Mouse (Mus musculus): ENCODE results near the gene Actn4. TPM values are rescaled to one million over a fixed set of nuclear protein-coding genes. Genes with fewer than 3 reads are reported as not detected.
A peak's percentile ranks its signal among the peaks of the same experiment; 100 is the strongest.

Actn4 gene
- polyA plus RNA-seq (2016; fragmentation: Nextera tagmentation; extraction: Ambion mirVana), result 216 and 245 TPM in 2 replicates

DNA sequence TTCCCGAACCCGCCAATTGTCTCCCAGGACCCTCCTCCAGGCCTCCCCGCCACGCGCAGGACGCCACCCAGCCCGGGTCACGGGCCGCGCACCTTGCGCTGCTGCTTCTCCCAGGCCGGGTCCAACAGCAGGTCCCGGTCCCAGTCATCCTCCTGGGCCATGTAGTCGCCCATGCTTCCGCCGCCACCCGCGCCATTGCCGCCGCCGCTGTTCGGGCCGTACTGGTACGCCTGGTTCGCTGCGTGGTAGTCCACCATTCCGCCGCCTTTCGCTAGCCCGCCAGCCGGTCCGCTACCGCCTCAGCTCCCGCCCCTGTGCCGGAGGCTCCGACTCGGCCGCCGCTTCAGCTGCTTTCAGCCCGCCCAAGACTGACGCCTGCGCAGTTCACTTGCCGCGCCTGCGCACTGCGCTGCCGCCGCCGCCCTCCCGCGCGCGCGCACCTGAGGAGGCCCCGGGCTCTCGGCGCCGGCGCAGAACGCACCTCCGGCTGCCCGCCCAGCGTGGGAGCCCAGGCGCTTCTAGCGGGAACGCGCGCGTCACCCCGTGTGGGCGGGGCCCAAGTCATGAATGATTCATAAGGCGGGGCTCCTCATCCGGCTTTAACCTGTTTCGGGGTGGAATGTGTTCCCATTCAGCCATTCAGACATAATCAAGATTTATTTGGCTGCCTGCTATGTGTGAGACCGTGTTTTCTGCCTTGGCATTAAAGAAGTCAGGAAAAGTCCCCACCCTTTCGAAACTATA is at the start of gene Actn4:
TSS of gene Actn4 (minus strand) at position 414 of the 744 bp plus-strand sequence.
- peak within 1 kb of the TSS; percentile 94 for H3K4me3 ChIP-seq
- WGBS, result under 1% methylated on average over 76 of the region's 76 CpGs
- peaks cover 55% of the 10 kb centered on the region for H3K4me1 ChIP-seq (replicated peaks)
- peak; percentile 98 for DNase-seq (ENCODE audit: low spot score)
- H3K36me3 ChIP-seq, result peaks cover 4% of the 10 kb centered on the region; the same call in 1 of the 2 replicates
- peak within 1 kb of the TSS; percentile 95 for H3K27ac ChIP-seq
- H3K27me3 ChIP-seq (ENCODE audit: insufficient read depth, poor library complexity, severe bottlenecking), result no peaks in the 10 kb centered on the region
- H3K9me3 ChIP-seq, result no peaks in the 10 kb centered on the region

GRCm38 (mm10) chr7:29008714-29009113 is 46.6 kb upstream of the Actn4 start:
- 84% methylated on average over 9 of the region's 9 CpGs for whole genome bisulfite sequencing

GRCm38 (mm10) chr7:29008171-29008570 is 46.0 kb upstream of the Actn4 start:
- Histone ChIP-seq H3K27me3 (ENCODE audit: insufficient read depth, poor library complexity, severe bottlenecking) (no peaks in the 10 kb centered on the region), H3K4me3 (no peak overlapping the region), H3K36me3 (no peaks in the 10 kb centered on the region), H3K9me3 (no peaks in the 10 kb centered on the region), H3K4me1 (replicated peaks) (no peaks in the 10 kb centered on the region), H3K27ac (no peak overlapping the region)
- WGBS, result 96% methylated on average over 10 of the region's 10 CpGs
- DNase-seq (ENCODE audit: low spot score), result no peak

More at GRCm38 (mm10) chr7:29008714-29009113, 46.6 kb upstream of the Actn4 start:
- H3K27me3 ChIP-seq (ENCODE audit: insufficient read depth, poor library complexity, severe bottlenecking), result no peaks in the 10 kb centered on the region
- H3K4me1 ChIP-seq (replicated peaks), result no peaks in the 10 kb centered on the region
- no peak overlapping the region for H3K4me3 ChIP-seq
- no peaks in the 10 kb centered on the region for H3K9me3 ChIP-seq
- H3K36me3 ChIP-seq, result no peaks in the 10 kb centered on the region
- no peak for DNase-seq (ENCODE audit: low spot score)
- H3K27ac ChIP-seq, result no peak overlapping the region

DNA sequence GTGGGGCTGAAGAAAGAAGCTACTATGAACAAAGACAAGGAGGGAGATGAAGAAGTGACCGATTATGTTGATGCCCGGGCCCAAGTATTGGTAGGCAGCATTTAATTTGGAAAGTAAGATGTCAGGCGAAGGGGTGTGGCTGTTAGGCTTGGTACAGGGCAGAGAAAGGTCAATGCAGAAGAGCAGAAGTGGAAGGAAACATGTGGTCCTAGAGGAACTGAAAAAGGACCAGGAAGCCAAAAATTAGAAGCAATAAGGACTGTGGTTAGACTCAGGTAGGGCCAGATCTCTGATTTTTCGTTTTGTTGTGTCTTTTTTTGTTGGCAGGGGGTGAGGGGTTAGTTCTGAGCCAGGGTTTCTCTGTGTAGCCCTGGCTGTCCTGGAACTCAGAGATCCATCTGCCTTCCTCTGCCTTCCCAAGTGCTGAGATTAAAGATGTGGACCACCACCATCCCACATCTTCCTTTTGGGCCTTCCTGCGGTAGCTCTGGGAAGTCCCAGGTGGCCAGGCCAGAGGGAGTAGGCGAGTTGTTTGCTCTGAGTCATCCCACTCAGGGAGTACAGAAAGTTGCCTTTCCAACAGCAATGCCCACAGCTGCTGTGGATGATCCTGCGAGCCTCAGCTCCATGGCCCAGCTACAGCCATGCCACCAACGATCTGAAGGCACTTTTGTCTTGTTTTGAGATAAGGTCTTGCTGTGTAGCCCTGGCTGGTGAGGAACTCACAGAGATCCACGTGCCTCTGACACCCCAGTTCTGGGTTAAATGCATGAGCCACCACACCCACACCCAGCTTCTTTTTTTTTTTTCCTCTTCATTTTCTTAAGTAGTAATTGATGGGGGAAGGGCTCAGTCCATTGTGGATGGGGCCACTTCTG is 45.3 kb upstream of the Actn4 start:
- Histone ChIP-seq H3K9me3 (no peaks in the 10 kb centered on the region), H3K27me3 (ENCODE audit: insufficient read depth, poor library complexity, severe bottlenecking) (peaks cover under 1% of the 10 kb centered on the region), H3K27ac (no peak overlapping the region), H3K4me3 (no peak overlapping the region), H3K4me1 (replicated peaks) (no peaks in the 10 kb centered on the region), H3K36me3 (no peaks in the 10 kb centered on the region)
- WGBS, result 84% methylated on average over 9 of the region's 9 CpGs
- DNase-seq (ENCODE audit: low spot score), result no peak

- Histone ChIP-seq H3K27ac (peak overlapping the region; percentile 87), H3K4me3 (peak overlapping the region; percentile 59), H3K27me3 (ENCODE audit: insufficient read depth, poor library complexity, severe bottlenecking) (peaks cover 19% of the 10 kb centered on the region), H3K9me3 (no peaks in the 10 kb centered on the region), H3K36me3 (no peaks in the 10 kb centered on the region), H3K4me1 (replicated peaks) (peaks cover 15% of the 10 kb centered on the region)
- WGBS, result 7% methylated on average over 43 of the region's 43 CpGs
- DNase-seq (ENCODE audit: low spot score), result peak; percentile 91
Measured at GRCm38 (mm10) chr7:29000651-29001605, 38.8 kb upstream of the Actn4 start.

- no peaks in the 10 kb centered on the region for H3K4me1 ChIP-seq (replicated peaks)
- no peaks in the 10 kb centered on the region for H3K27me3 ChIP-seq (ENCODE audit: insufficient read depth, poor library complexity, severe bottlenecking)
- DNase-seq (ENCODE audit: low spot score), result no peak
- no peaks in the 10 kb centered on the region for H3K9me3 ChIP-seq
- WGBS, result 83% methylated on average over 3 of the region's 3 CpGs
- no peak overlapping the region for H3K27ac ChIP-seq
- H3K36me3 ChIP-seq, result no peaks in the 10 kb centered on the region
- no peak overlapping the region for H3K4me3 ChIP-seq
Measured at GRCm38 (mm10) chr7:28993402-28993801, 31.3 kb upstream of the Actn4 start.

DNA sequence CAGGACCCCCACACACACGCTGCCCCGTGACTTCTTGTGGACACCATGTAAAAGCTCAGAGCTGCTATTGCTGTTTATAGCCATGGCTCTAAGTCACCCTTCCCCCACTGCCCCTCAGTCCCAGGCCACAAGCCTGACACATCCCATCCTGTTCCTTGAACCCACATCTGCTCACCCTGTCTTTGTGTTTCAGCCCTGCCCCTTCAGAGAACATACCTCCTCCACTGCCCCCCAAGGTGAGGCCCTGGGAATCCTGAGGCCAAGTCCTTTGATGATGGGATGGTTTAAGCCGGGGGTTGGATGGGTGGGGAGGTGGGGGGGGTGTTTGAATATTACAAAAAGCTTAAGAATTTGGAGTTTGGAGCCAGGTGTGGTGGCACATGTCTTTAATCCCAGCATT is 30.9 kb upstream of the Actn4 start:
- Histone ChIP-seq H3K4me1 (replicated peaks) (no peaks in the 10 kb centered on the region), H3K27ac (no peak overlapping the region), H3K36me3 (no peaks in the 10 kb centered on the region), H3K27me3 (ENCODE audit: insufficient read depth, poor library complexity, severe bottlenecking) (no peaks in the 10 kb centered on the region), H3K9me3 (no peaks in the 10 kb centered on the region), H3K4me3 (no peak overlapping the region)
- DNase-seq (ENCODE audit: low spot score), result no peak
- 94% methylated on average over 3 of the region's 3 CpGs for WGBS

DNA sequence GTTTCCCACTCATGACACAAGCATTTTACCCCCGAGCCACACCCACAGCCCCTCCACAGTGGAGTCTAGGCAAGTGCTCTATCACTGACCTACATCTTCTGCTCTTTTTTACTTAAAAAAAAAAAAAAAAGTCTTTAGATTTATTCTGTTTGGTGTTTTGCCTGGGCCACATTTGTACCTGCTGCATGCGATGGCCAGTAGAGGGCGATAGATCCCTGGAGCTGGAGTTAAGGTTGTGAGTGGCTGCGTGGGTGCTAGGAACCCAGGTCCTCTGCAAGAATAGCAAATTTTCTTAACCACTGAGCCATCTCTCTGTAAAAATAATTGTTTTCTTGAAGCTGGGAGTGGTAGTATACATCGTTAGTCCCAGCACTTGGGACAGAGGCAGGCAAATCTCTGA is 29.5 kb upstream of the Actn4 start:
- 64% methylated on average over 5 of the region's 5 CpGs for WGBS
- no peak for DNase-seq (ENCODE audit: low spot score)
- no peaks in the 10 kb centered on the region for H3K27me3 ChIP-seq (ENCODE audit: insufficient read depth, poor library complexity, severe bottlenecking)
- H3K4me3 ChIP-seq, result no peak overlapping the region
- no peaks in the 10 kb centered on the region for H3K4me1 ChIP-seq (replicated peaks)
- no peak overlapping the region for H3K27ac ChIP-seq
- H3K36me3 ChIP-seq, result no peaks in the 10 kb centered on the region
- H3K9me3 ChIP-seq, result no peaks in the 10 kb centered on the region

GRCm38 (mm10) chr7:28990766-28991273 is 28.7 kb upstream of the Actn4 start:
- Histone ChIP-seq H3K27ac (no peak overlapping the region), H3K4me3 (no peak overlapping the region), H3K4me1 (replicated peaks) (no peaks in the 10 kb centered on the region), H3K9me3 (no peaks in the 10 kb centered on the region), H3K27me3 (ENCODE audit: insufficient read depth, poor library complexity, severe bottlenecking) (no peaks in the 10 kb centered on the region), H3K36me3 (no peaks in the 10 kb centered on the region)
- WGBS, result 54% methylated on average over 14 of the region's 14 CpGs
- no peak for DNase-seq (ENCODE audit: low spot score)

DNA sequence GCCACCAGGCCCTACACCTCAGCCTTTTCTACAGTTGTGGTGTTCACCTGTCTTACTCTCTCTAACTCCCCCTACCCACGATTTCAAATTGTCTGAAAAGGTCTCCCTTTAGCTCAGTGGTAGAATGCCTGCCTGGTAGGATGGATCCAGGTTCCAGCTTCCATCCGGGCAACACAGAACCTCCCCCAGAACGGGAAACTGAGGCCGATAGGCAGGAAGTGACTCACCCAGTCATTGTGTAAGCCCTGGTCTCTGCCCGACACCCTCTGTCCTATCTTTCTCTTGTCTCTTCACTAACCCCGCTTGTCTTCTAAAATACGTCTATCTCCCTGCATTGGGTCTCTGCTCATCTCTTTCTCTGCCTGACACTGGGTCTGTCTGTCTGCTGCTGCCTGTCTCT is 23.1 kb upstream of the Actn4 start:
- DNase-seq (ENCODE audit: low spot score), result no peak
- no peak overlapping the region for H3K27ac ChIP-seq
- no peak overlapping the region for H3K4me3 ChIP-seq
- peaks cover 3% of the 10 kb centered on the region; the same call in 1 of the 2 replicates for H3K36me3 ChIP-seq
- H3K4me1 ChIP-seq (replicated peaks), result peaks cover 26% of the 10 kb centered on the region
- WGBS, result 87% methylated on average over 7 of the region's 7 CpGs
- no peaks in the 10 kb centered on the region for H3K9me3 ChIP-seq
- H3K27me3 ChIP-seq (ENCODE audit: insufficient read depth, poor library complexity, severe bottlenecking), result no peaks in the 10 kb centered on the region

DNA sequence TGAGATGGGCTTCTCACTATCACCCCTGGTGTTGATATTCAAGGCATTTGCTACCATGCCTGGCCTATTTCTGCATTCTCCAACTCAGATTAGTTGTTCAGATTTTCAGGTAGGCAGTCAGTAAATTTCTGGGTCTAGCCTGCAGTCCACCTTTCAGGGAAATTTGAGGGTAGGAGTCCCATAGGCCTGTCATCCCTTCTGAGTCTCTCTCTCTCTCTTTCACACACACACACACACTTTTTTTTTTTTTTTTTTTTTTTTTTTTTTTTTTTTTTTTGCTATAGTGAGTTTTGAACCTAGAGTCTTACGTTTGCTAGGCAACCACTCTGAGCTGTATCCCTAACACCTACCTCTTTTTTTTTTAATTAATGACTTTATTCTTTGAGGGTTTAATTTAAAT is 22.3 kb upstream of the Actn4 start:
- 97% methylated on average over 1 of the region's 1 CpGs for WGBS
- Histone ChIP-seq H3K9me3 (no peaks in the 10 kb centered on the region), H3K27ac (no peak overlapping the region), H3K4me1 (replicated peaks) (peaks cover 26% of the 10 kb centered on the region), H3K27me3 (ENCODE audit: insufficient read depth, poor library complexity, severe bottlenecking) (no peaks in the 10 kb centered on the region), H3K36me3 (peaks cover 7% of the 10 kb centered on the region), H3K4me3 (no peak overlapping the region)
- DNase-seq (ENCODE audit: low spot score), result no peak

DNA sequence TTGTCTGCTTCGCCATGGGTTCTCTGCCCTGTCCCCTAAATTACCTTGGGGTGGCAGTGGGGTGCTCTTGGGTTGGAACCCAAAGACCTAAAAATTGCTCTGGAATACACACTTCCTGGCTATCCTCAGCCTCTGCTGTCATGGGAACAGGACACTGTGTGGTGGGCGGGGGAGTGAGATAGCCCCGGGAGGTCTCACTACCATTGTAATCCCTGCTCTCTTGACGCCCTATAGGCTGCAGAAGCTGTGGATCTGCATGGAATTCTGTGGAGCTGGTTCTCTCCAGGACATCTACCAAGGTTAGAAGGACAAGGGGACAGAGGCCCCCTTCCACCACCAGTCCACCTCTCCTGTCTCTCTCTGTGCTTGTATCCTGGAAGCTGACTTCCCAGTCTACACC is 21.7 kb upstream of the Actn4 start:
- H3K36me3 ChIP-seq, result peaks cover 13% of the 10 kb centered on the region
- no peaks in the 10 kb centered on the region for H3K9me3 ChIP-seq
- H3K4me3 ChIP-seq, result no peak overlapping the region
- DNase-seq (ENCODE audit: low spot score), result no peak
- no peak overlapping the region for H3K27ac ChIP-seq
- 68% methylated on average over 4 of the region's 4 CpGs for WGBS
- H3K27me3 ChIP-seq (ENCODE audit: insufficient read depth, poor library complexity, severe bottlenecking), result no peaks in the 10 kb centered on the region
- peaks cover 26% of the 10 kb centered on the region for H3K4me1 ChIP-seq (replicated peaks)

All from hindbrain, embryonic 10.5 days (tissue).